9 mouse cellular contexts compared by ENCODE assay signal in genomic region chr10:94923337-94923762, GRCm38 (mm10). TPM values are rescaled to one million over a fixed set of nuclear protein-coding genes. Genes with fewer than 3 reads are reported as not detected.
DNase-seq lines count a peak whose midpoint lies in the region; ATAC-seq lines count a peak whose summit lies in the region.
"Had no signal": no experiment of that assay in that cellular context is flagged by ENCODE, and none has a peak within 500 bp of the region (broad histone marks: within the 10 kb centered on the region; RNA-seq: fewer than 3 reads in every experiment).

No protein-coding gene starts in this region.

- WGBS in liver, embryonic 16.5 days (ENCODE audit: insufficient replicate concordance) = 9% methylated on average over 7 of the region's 7 CpGs
- WGBS in hindbrain, embryonic 14.5 days = 69% methylated on average over 7 of the region's 7 CpGs

- H3K36me3 ChIP-seq in liver, embryonic 16.5 days (ENCODE audit: control insufficient read depth, insufficient read depth) = no peaks in the 10 kb centered on the region
- peaks cover 14% of the 10 kb centered on the region for H3K36me3 ChIP-seq in hindbrain, embryonic 14.5 days (replicated peaks; ENCODE audit: control insufficient read depth, insufficient read depth)

- H3K4me2 ChIP-seq in liver, embryonic 16.5 days (ENCODE audit: low read depth, low read length) = peak overlapping the region; percentile 37
- no peak overlapping the region for H3K4me2 ChIP-seq in hindbrain, embryonic 14.5 days (replicated peaks)

- no peaks in the 10 kb centered on the region for H3K27me3 ChIP-seq in liver, embryonic 16.5 days (ENCODE audit: control insufficient read depth, insufficient read depth, low read depth, low read length)
- H3K27me3 ChIP-seq in hindbrain, embryonic 14.5 days (ENCODE audit: control insufficient read depth, insufficient read depth, low read length) = no peaks in the 10 kb centered on the region

- H3K27ac ChIP-seq in liver, embryonic 16.5 days (ENCODE audit: low read length) = peak overlapping the region; percentile 78
- no peak overlapping the region for H3K27ac ChIP-seq in hindbrain, embryonic 14.5 days

- peak; percentile 66 to 69 for DNase-seq in spleen, postnatal 36 days (ENCODE audit: low spot score in 2 of 2)
- DNase-seq in spleen, postnatal 14 days (ENCODE audit: low spot score in 2 of 2) = no peak
- DNase-seq in heart, adult 9 months (ENCODE audit: low spot score in 2 of 2) = peak; percentile 28 to 61
- no peak for DNase-seq in urinary bladder, postnatal 10 days (ENCODE audit: low spot score)
- no peak for DNase-seq in hindbrain, embryonic 14.5 days (ENCODE audit: low spot score)
- no peak for DNase-seq in T-cell, adult 2 months (ENCODE audit: low spot score)
- DNase-seq: right cerebral cortex, postnatal 14 days had no signal

- H3K4me1 ChIP-seq in liver, embryonic 16.5 days (ENCODE audit: control insufficient read depth, low read depth, low read length) = peaks cover 44% of the 10 kb centered on the region
- H3K4me1 ChIP-seq in hindbrain, embryonic 14.5 days (replicated peaks; ENCODE audit: control insufficient read depth, insufficient read depth, low read length) = peaks cover 26% of the 10 kb centered on the region; the same call in 1 of the 2 replicates

- H3K9ac ChIP-seq in liver, embryonic 16.5 days (ENCODE audit: low read depth, low read length) = peak overlapping the region; percentile 15
- H3K9ac ChIP-seq in hindbrain, embryonic 14.5 days = no peak overlapping the region

- no peaks in the 10 kb centered on the region for H3K9me3 ChIP-seq in liver, embryonic 16.5 days (replicated peaks; ENCODE audit: control insufficient read depth, low read length)
- no peaks in the 10 kb centered on the region for H3K9me3 ChIP-seq in hindbrain, embryonic 14.5 days (ENCODE audit: control insufficient read depth, low read length)

- peak; percentile 56 for ATAC-seq in liver, embryonic 16.5 days (ENCODE audit: low read depth)
- ATAC-seq in hindbrain, embryonic 14.5 days (ENCODE audit: low FRiP score) = no peak
- ATAC-seq: intestine, embryonic 16.5 days had no signal

- H3K4me3 ChIP-seq in liver, embryonic 16.5 days (ENCODE audit: low read depth, low read length) = no peak overlapping the region
- no peak overlapping the region for H3K4me3 ChIP-seq in hindbrain, embryonic 14.5 days (replicated peaks; ENCODE audit: low read length)

RNA-seq across cellular contexts. Expression of gene Plxnc1, which starts 21.3 kb away (rescaled TPM):
- polyA plus RNA-seq in liver, embryonic 16.5 days (2015; fragmentation: Nextera tagmentation; extraction: Ambion mirVana) = 1.5 TPM in 2 replicates
- polyA plus RNA-seq in hindbrain, embryonic 14.5 days (2014; fragmentation: Nextera tagmentation; extraction: Ambion mirVana) = 15.5 and 16.3 TPM in 2 replicates

Comparison
In these comparisons a context has a peak if more than half of its experiments do, and no peak if none do; other contexts are left out.
1. DNase-seq: peak in spleen, postnatal 36 days (2 of 2) and heart, adult 9 months (2 of 2); none in spleen, postnatal 14 days (0 of 2), urinary bladder, postnatal 10 days (single experiment), hindbrain, embryonic 14.5 days (single experiment) and T-cell, adult 2 months (single experiment).